Mouse (Mus musculus) testis, postnatal 10 days (tissue): ENCODE measurements around the gene Snd1.

Experiments
- DNase-seq: peaks from one replicate; pipeline ENCODE4 v3.0.0; 2021; ENCODE audit warnings: low spot score

Snd1 gene

DNA sequence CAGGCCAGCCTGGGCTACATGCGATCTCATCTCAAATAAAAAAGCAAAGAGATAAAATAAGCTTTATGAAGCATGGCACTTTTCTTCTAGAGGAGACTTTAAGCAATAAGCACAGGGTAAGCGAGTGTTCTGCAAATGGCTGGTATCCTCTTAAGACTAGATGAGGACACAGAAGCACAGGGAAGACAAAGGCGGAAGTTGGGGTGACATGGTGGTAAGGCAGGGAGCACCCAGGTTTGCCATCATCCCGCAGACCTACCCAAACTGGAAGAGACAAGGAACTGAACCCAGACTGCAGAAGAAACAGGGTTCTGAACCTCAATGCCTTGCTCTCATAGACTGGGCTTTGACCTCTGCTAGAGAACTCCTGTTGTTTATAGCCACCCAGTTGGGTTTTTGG is 119.8 kb downstream of the Snd1 start:
- no peak for DNase-seq

DNA sequence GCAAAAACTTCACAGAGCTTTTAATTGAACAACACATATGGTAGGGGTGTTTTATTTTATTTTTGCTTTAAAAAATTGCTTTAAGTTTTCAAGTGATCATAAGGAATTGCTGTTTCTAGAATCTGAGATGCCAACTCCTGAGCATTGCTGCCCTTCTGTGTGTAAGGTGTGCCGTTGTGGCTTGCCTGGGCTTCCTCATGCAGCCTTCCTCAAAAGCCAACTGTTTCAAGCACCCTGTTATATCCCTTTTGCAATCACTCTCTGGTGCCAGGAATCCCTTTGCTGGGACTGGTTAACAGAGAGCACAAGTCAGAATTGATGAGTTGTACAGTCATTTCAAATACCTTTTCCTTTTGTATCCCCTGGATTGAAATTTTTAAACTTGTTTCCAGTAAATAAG is 120.3 kb downstream of the Snd1 start:
- DNase-seq = no peak

DNA sequence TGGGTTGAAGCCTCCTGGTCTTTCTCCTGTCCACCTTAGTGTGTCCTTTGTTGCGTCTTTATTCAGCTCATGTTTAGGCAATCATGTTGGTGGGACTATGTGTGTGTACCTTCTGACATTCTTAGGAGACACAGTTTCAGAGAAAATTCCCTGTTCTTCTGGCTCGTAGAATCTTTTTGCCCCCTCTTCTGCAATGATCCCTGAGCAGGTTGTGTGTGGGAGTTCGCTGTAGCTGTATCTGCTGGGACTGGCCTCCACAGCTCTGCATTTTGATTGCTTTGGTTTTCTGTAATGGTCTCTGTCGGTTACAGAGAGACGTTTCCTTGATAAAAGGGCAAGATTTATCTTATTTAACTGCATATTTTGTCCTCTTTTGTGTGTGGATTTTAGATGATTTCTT is 122.3 kb downstream of the Snd1 start:
- DNase-seq = no peak

DNA sequence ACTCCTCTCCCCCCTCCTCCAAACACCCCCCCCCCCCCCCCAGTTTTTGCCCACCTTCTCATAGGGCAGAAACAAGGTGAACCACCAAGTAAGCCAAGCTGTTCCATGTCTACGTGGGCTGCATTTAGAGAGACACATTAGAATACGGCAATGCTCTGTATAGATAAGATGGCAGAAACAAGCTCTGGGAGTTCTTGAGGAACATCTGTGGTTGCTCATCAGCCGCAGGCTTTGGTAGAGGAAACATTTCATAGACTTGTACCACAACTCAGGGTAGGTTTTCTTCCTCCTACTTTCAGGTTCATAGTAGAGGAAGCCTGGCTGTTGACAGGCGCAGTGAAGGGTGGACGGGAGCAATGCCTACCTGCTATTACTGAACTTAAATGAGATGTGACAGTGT is 124.2 kb downstream of the Snd1 start:
- no peak for DNase-seq

DNA sequence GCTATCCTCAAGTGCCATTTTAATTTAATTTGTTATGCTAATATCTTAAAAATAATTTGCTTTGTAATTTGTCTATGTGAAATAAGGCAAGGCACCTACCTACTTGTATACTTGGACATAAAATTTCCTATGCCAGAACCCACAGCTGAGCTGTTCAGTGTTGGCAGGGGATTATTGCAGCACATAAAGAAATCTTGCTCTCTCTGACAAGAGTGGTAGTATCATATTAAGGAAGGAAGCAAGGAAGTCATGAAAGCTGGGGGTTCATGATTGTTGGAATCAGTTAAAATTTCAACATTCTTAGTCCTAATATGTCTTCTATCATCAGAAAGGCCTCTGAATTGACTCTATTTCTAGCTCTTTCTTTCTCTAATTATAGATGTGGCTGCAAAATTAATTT is 125.5 kb downstream of the Snd1 start:
- DNase-seq = no peak

DNA sequence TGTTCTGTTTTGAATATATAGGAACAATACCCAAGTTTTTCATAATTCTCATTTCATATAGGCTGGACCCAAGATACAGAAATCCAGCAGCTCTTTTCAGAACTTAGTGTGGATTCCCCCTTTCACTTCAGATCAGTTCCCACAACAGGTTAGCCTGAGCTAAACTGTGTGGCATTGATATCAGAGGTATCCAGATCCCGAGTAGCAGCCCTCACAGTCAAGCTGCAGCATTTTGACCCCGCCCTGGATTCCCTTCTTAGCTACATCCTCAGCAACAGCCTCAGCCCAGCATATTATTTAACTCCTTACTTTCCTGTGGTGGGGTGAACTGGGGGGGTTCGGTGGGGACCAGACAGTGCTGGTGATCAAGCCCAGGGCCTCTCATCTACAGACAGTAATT is 128.5 kb downstream of the Snd1 start:
- no peak for DNase-seq

DNA sequence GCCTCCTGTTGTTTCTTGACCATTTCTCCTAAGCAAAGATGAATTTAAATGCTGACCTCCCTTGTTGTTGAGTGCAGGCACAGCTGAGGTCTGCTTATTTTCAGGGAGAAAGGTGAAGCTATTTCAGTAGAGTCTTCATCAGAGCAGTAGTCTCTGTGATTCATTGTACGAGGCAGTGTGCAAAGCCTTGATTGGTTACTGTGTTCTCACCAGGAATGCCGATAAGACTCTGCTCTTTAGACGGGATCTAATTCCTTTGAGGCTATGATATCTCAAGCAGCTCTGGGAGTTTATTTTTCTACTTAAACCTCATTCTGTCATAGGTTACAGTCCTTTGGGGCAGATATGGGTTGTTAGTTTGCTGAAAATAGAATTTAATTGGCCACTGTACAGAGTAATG is 128.9 kb downstream of the Snd1 start:
- no peak for DNase-seq

DNA sequence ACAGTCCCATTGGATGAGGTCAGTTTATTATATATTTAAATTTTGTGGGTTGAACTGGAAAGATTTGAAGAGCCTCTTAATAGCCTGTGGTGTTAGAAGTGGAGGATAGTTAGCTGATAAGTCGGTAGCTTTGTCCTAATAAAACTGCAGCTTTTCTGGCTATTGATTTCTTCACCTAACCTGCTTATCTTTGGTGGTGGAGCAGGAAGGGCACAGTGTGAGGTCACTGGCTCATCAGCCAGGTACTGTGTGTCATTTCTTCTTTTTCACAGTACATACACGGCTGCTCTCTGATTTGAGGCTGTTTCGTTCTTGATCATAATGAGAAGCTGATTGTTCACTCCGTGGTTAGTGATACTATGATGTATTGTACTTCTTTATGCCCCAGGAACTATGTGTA is 134.4 kb downstream of the Snd1 start:
- DNase-seq = no peak

DNA sequence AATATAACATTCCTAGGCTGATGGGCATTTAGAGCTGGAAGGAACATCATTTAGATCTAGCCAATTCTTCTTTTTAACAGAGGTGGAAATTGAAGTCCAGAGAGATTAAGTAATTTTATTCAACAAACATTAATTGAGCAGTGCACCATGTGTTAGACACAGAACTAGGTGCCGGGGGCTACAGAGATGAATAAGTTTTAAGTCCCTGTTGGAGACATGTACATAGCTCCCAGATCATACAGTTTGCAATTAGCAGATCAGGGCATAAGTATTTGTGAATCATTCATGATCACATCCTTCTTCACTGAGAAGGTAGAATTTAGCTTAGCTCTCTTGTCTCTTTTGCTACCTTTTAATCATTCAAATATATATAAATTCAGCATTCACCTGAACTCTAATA is 135.2 kb downstream of the Snd1 start:
- no peak for DNase-seq

DNA sequence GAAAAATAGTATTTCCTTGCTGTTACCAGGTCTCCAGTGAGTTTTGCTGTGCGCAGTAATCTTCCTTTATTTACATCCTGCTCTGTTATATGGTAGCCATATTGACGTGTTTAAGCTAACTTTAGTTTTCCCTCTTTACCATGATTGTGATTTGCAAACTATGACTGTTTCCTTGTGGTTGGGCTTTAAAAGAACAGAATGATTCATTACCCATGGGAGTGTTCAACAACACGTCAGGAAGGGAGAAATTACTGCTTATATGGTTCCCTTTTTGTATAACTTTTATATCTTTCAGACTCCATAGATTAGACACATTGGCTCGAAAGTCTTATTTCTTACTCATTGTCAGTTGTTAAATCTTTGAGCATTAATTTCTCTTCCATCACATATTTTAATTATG is 138.5 kb downstream of the Snd1 start:
- DNase-seq = no peak

DNA sequence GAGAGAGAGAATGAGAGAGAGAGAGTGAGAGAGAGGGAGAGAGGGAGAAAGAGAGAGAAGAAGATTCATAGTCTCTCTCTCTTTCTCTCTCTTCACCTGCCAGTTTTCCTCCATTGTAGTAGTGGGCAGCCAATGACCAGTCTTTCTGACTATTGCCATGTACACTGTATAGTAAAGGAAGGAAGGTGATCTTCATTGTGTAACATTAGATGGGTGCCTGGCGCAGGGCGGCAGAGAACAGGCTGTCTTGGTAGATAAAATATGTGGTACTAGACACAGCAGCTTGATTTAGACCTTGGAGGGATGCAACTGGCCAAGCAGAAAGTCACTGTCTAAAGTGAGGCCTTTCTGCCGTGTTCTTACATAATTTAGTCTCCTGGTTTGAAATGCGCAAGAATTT is 139.9 kb downstream of the Snd1 start:
- DNase-seq = no peak

DNA sequence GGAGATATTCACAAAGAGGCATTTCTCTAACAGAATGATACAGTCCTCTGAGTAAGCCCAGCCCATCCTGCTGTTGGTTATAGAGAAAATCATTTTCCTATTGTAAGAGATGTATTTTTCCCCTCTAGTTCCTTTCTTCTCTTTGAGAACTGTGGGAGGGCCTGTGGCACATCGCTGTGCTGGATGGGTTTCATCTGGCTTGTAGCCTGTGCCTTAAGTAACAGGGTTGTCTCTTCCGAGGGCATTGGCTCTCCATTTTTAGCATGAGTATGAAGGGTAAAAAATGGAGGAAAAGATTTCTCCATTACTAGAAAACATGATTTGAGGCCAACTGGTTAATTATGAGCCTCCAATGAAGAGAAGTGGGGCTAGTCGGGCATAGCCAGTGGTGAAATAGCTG is 140.5 kb downstream of the Snd1 start:
- DNase-seq = no peak

DNA sequence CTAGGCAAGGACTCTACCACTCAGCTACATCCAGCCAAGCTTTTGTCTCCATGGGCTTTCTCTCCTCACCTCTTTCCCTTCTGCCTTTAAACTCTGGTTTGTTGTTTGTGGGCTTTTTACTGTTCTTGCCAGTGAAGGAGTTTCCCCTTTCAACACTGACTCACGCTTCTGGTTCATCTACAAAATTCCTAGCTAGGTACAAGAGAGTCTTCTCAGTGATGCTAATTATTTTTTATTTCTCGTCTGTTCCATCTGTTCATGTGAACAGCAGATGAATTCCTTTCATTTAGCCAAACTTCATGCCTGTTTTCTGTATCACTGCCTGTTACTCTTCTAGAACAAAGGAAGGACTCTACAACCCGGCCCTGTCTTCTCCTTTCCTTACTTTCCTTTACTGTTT is 141.0 kb downstream of the Snd1 start:
- no peak for DNase-seq

DNA sequence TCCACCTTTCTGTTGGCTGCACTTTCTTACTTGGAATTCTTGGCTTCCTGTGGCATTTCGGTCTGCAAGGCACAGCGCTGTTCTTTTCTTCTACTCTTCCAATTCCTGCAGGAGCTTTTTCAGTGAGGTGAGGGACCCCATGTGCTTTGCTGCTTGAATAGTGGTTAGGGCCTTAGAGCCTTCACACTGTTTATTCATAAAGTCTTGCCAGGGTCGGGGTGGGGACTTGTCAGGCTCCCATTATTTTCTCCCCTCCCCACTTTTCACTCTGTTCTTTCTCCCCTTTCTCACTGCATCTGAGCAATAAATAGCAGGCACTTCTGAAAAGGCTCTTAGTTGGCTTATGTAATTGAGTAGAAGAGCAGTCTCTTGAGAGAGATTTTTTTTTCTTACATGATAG is 143.4 kb downstream of the Snd1 start:
- no peak for DNase-seq

DNA sequence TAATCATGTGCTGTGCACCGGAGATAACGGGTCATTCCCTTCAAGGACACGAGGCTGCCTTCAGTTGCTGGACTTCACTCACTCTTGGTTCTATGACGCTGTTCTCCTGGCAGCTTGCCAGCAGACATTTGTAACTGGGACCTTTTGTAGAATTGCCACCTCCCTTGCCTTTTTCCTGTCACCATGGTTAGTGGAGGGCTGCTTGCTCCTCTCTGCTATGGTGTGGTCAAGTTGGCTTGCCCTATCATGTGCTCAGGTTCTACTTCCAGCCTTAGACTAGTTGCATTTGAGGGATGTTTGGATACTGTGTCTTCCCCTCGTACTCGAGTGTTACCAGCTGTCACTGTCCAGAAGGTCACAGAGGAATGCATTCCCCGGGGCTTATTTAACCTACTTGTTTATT is 143.8 kb downstream of the Snd1 start:
- peak; percentile 76 for DNase-seq

DNA sequence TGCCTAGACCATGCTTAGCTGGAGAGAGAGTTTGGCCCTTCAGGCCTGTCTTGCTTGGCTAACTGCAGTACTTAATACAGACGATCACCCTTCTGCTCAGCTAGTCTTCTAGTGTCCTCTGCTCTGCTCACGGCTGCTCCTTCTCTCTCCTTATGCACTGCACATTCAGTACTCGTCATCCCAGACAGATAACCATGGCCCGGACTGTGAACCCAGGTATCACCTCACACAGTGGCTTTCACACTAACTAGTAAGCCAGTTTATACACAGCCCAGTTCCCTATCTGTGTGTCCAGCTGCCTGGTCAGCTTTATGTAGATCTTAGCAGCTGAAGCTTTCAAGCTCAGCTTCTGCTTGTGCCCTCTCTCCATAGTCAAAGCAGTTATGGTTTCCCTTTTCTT is 146.5 kb downstream of the Snd1 start:
- no peak for DNase-seq

DNA sequence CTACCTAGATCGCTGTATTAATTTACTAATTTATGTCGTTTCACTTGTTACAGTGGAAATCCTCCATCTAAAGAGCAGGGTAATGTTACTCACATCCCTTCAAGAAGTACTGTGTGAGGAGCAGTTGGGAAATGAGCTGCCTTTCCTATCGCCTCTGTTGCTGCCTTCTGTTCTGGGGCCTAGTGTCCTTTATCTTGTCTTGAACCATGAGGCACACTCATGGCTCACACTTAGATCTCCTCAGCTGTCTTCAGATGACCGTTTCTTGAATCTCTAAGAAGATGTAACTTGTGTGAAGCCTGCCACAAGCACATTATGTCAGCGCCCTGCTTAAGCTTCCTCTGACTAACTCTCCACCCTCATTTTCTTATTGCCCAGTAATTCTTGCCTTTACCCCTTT is 147.0 kb downstream of the Snd1 start:
- DNase-seq = no peak

DNA sequence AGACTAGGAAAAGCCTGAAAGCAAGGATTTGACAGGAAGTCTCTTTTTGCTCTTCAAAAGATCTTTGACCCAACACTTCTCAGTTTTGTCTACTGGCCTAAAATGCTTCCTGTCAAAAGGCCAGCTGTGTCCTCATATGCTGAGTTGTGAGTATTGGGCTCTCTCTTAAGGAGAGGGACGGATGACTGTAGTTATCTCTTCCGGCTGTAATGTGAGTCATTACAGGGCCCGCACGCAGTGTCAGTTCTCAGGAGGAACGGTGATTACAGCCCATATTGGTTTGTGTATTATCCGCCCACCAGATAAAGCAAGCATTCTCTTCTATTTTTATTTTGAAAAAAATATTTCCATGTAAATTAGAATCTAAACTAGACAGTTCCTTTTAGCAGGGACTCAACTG is 147.6 kb downstream of the Snd1 start:
- no peak for DNase-seq

DNA sequence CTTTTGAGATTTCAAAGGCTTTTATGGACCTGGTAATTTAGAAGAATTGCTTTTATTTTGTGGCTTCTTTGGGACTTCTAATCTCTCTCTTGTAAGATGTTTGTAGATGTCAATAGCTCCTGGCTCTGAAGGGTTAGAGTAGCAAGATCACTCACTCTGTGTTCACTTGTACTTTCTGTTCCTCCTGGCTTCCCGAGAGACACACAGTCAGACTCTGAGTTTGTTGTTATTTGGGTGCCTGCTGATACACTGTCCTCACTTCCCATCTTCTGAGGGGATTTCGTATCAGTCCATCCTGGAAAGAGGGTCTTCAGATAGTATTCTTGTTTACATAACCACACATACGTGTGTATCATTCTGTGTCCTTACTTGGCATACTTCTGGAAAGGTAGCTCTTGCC is 148.0 kb downstream of the Snd1 start:
- no peak for DNase-seq

DNA sequence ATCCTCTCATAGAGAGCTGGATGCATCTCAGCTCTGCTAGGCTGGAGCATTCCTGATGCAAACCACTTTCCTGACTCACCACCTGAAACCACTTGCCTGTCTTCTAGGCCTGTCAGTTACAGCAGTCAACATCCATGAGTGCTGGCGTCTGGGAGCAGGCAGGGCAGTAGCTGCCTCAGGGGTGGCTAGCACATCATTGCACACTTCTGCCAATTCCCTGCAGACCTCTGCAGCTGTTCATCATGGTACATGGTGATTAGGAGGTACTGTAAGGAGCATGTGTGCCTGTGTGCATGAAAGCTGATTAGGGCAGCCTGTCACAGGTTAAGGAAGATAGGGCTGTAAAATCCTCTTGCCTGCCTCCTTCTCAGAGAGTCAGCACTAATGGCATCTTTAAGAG is 153.5 kb downstream of the Snd1 start:
- DNase-seq = no peak

DNA sequence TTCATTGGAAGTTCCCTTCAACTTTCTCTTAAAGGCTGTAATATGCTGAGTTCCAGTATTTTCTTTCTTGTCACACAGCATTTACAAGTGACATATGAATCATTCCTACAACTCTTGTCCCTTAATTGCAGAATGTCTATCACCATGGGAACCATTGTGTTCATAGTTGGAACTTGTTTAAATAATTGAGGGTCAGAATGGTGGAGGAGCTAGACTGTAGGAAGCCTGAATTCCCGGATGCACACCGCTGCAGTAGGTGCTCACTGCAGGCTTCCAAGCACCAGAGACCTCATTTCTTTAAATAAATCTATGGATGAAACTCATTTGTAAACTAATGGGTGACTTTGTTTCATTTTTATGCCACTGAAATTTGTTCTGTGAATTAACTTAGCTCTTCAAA is 154.9 kb downstream of the Snd1 start:
- DNase-seq = no peak

DNA sequence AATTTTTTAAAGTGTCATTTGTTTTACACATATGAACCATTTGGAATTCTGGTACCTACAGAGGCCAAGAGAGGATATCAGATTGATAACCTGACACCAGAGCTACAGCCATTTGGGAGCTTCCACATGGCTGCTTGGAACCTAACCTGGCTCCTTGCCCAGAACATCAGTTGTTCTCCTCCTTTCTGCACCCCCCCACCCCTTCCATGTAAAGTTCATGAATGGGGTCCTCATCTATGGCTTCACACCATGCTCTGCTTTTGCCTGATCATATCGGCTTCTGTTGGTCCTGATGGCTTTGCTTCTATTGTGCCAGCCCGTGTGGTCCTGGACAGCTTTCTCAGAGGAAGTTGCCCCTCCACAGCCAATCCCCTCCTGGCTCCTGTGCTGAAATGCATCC is 156.0 kb downstream of the Snd1 start:
- no peak for DNase-seq

DNA sequence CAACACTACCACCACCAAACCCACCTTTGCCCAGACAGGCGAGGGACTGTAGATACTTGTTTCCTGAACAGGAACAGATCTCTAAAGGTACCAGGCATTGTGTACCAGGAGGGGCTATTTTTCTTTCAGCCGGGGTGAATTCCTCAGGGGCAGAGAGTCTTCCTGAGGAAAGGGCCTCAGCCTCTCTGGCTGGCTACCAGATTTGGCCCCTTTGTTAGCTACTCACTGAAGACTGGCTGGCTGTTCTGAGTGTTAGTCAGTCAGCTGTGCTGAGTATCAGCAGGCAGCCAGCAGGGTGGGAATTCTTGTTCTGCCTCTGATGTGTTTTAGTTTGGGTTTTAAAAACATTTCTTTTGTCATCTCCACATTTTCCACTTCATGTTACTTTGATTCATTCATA is 158.2 kb downstream of the Snd1 start:
- DNase-seq = no peak

DNA sequence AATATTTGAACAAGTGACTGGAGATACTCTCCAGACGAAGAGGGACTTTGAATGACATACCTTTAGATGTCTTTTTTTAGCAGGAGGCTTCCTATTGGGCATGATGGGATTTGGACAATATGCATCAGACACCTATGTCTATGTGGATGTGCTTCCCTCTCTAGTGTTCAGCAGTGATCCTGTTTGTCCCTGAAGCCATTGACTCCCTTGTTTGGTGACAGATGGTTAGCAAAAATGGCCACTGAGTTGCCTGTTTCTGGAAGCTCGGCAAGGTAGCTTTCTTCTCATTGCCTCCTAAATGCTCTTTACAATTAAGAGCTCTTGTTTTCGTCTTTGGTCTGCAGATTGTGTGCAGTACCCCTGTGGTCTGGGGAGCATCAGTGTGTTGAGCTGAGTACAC is 158.7 kb downstream of the Snd1 start:
- DNase-seq = no peak

DNA sequence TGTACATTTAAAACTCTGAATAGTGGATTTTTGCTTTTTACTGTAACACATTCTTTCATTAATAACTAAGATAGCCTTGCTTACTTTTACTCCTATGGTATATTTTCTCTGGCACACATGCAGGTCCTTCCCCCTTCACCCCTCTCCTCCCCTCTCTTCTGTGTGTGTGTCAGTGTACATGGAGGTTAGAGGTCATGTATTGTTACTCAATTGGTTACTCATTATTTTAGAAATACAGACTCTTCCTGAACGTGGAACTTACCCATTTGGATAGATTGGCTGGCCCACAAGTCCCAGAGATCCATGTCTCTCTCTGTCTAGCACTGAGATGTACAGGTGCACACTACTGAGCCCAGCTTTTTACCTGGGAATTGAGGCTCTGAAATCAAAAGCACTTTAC is 160.2 kb downstream of the Snd1 start:
- DNase-seq = no peak
